Mouse (Mus musculus): ENCODE results near the gene Dhdds.

GRCm38 (mm10) chr4:134020621-134021020 lies 19.9 kb upstream of the Dhdds start:
- no peak for TF ChIP-seq CTCF (IDR thresholded peaks at IDR 0.05 in 2 of 3, conservative IDR thresholded peaks at IDR 0.05 in 1 of 3; ENCODE audit: control insufficient read depth in 1 of 3, insufficient read depth in 1 of 3, low read depth in 2 of 3, low read length in 3 of 3, poor library complexity in 1 of 3, severe bottlenecking in 1 of 3)
- TF ChIP-seq POLR2A (IDR thresholded peaks at IDR 0.05; ENCODE audit: control insufficient read depth in 1 of 2, insufficient read depth in 1 of 2, low read depth in 1 of 2, low read length in 2 of 2, poor library complexity in 1 of 2), result no peak
- no peak for TF ChIP-seq RAD21 (IDR thresholded peaks at IDR 0.05; ENCODE audit: low read depth, low read length)
- no peak for TF ChIP-seq ETS1 (IDR thresholded peaks at IDR 0.05; ENCODE audit: low read depth, low read length)
